Mouse (Mus musculus) gastrocnemius, postnatal 25 days (tissue): ENCODE measurements around the gene Snw1. TPM values are rescaled to one million over a fixed set of nuclear protein-coding genes. Genes with fewer than 3 reads are reported as not detected.
A peak's percentile ranks its signal among the peaks of the same experiment; 100 is the strongest.

Source experiments
- DNase-seq: peaks from one replicate; pipeline ENCODE4 v3.0.0; 2022
- microRNA-seq, 2 experiments: library from miRNA; unstranded; fragments of <30 nt; microRNA quantifications; one replicate each; pipeline ENCODE4 v1.2.0; 2021; ENCODE audit warnings: borderline replicate concordance in 2 of 2
- total RNA-seq, 2 experiments: library from RNA; stranded (reverse); gene quantifications; 1 replicate in 1 of 2; 2 replicates in 1 of 2; pipeline ENCODE4 v1.2.3; 2021

Gene Snw1
- total RNA-seq, 2 experiments from 2014 or later: 38.1 to 43.6 TPM

DNA sequence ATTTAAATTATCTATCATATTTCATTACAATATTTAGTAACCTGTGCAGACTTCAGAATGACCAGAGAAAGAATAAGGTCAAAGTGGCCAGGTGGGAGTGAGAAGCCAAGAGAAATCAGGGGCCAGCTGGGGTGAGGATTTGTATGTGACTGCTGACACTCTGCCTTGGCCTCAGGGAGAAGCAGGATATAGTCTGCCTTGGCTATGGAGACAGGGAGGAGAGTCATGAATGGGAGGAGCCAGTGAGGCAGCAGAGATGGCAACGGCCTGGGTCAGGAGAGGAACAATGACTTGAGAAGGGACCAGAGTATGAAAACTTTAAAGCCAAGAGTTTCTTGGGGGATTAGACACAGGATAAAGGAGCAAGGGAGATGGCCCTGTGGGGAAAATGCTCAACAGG lies 48.4 kb downstream of the Snw1 start:
- DNase-seq: no peak

GRCm38 (mm10) chr12:87421708-87422507 lies 50.2 kb downstream of the Snw1 start:
- DNase-seq: no peak

DNA sequence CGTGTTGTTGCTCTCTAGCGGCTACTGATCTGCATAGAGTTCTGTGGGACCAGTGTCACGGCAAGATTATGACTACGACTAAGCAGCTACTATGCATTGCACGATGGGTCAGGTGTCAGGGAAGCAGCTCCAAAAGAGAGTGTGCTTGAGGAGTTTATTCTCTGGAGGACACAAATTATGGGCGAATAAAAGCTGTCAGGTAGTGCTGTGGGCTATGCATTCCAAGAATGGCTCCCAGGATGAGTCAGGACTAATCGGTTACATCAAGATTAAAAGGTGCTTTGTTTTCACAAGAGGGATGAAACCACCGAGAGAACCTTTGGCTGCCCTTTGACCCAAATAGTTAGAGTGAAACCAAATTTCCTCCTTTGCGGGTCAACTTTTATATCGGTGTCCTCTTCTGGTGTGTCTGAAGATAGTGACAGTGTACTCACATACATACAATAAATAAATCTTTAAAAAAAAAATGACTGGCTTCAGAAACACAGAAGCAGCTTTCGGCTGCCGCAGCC lies 52.0 kb downstream of the Snw1 start:
- no peak for DNase-seq

GRCm38 (mm10) chr12:87418921-87419320 lies 53.2 kb downstream of the Snw1 start:
- DNase-seq: no peak

DNA sequence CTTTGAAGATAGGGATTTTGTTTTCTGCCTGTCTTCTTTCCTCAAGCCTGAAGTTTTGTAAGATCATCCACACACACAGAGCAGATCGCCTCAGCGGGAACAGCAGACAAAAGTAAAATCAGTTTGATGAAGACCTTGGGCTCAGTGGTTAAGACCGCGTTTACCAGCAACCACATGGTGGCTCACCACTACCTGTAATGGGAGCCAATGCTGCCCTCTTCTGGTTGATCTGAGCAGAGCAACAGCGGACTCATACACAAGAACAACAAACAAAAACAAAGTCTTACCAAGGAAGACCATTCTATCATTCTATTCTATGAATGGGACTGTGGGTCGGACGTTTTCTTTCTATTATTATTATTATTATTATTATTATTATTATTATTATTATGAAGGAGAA lies 55.4 kb downstream of the Snw1 start:
- DNase-seq: no peak

- no peak for DNase-seq
Measured at GRCm38 (mm10) chr12:87415358-87415757, 56.7 kb downstream of the Snw1 start.

DNA sequence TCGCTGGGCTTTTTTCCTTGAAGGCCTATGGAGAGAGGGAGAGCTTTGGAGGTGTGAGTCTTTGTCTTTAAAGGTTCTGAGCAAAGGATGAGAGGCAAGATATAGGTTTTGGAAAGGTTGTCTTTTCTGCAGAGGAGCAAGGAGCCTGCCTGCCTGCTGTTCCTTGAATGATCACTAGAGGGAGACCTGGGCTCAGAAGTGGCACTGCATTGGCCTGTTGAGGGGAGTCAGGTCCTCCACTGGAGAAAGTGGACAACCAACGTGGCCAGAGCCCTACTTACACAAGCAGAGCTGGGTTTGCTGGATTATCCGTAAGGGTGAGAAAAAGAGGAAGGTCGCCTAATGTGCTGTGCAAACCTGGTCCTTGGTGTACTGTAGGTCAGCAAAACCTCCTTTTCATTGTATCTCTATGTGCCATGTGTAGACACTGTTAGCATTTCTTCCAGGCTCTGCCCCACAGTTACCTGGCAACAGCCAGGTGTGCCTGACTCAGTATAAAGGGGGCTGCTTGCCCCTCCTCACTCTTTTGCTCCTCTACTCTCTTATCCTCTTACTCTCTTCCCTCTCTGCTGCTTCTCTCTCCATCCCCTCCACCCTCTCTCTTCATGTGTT lies 58.8 kb downstream of the Snw1 start:
- peak; percentile 22 for DNase-seq

GRCm38 (mm10) chr12:87410999-87411398 lies 61.1 kb downstream of the Snw1 start:
- DNase-seq: no peak

- no peak for DNase-seq
Measured at GRCm38 (mm10) chr12:87409123-87409522, 63.0 kb downstream of the Snw1 start.

GRCm38 (mm10) chr12:87407869-87408605 lies 64.0 kb downstream of the Snw1 start:
- peak; percentile 24 for DNase-seq

DNA sequence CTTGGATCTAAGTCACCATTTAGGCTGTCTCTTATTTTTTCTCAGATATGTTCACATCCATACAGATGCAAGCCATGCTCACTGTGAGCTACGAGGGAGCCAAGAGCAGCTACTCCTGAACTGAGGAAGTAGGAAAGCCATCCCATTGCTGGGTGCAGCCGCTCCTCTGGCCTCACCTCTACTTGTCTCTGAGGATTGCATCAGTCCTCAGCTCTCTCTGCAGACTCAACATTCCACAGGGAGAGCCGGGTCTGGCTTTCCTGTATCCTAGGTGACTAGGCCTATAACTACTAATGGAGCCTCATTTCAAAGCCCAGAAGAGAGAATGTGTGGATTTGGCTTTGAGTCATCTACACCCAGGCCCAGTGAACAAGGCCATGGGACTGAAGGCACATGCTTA lies 66.4 kb downstream of the Snw1 start:
- DNase-seq: no peak

GRCm38 (mm10) chr12:87405165-87405564 lies 66.9 kb downstream of the Snw1 start:
- DNase-seq: no peak

GRCm38 (mm10) chr12:87401883-87402282 lies 70.2 kb downstream of the Snw1 start:
- DNase-seq: no peak

DNA sequence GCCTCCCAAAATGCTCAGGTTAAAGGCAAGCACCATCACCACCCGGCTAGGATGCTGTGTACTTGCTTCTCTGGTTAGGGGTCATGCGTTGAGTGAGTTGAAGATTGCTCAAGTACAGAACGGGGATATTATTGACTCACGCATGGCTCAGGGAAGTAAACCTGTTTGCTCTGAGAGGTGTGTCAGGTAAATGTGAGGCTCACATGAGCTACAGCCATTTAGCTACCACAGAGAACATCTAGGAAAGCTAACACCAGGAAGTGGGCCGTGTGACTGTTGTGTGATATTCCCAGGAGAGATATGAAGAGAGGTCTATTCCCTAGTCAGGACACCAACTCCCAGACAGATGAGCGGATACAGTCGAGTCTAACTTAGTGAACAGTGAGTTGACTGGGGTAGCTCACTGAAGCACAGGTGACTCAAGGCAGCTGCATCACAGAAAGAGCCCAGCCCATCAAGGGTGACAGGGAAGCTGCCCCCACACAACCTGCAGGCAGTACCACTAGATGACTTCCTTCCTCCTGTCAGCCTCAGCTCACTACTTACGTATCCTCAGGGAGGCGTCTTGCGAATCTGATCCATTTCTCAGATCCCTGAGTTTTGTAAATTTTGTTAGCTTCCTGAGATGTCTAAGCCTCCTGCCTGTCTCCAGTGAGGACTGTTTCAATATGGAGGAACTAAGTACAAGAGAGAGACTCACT lies 72.8 kb downstream of the Snw1 start:
- no peak for DNase-seq

Small RNA genes within 50 kb of the gene (microRNA-seq; reads per million reads assigned to microRNA genes)
- gene Mir3068: 31.7 to 71.5 reads per million in 2 experiments

Other genes starting within 250 kb of the Snw1 start
- gene Noxred1, start 233.5 kb downstream of the Snw1 start, total RNA-seq: under 1 TPM; 0.23 to 0.32 TPM
- gene Vipas39, start 206.0 kb downstream of the Snw1 start, total RNA-seq: 10 to 100 TPM in 1 of 2 experiments, 1 to 10 TPM in 1; 8.0 to 10.2 TPM
- gene Ahsa1, start 205.8 kb downstream of the Snw1 start, total RNA-seq: 100 to 1,000 TPM; 126 to 141 TPM
- not detected for gene Ism2, start 172.6 kb downstream of the Snw1 start, total RNA-seq
- 10 to 100 TPM; 10.3 to 11.4 TPM for gene Sptlc2, start 83.9 kb downstream of the Snw1 start, total RNA-seq
- 100 to 1,000 TPM; 135 to 140 TPM for gene Slirp, start 28.4 kb downstream of the Snw1 start, total RNA-seq
- 1 to 10 TPM; 4.2 to 5.1 TPM for gene Alkbh1, start 28.3 kb downstream of the Snw1 start, total RNA-seq
- not detected for gene Gm5788, start 22.4 kb upstream of the Snw1 start, total RNA-seq
- gene Gm8300, start 42.0 kb upstream of the Snw1 start, total RNA-seq: not detected
- not detected for gene Oog1, start 130.4 kb upstream of the Snw1 start, total RNA-seq
- not detected for gene Gm4027, start 146.6 kb upstream of the Snw1 start, total RNA-seq
- not detected for gene Gm16381, start 172.3 kb upstream of the Snw1 start, total RNA-seq